Mouse (Mus musculus): ENCODE data around the gene Usf2. TPM values are rescaled to one million over a fixed set of nuclear protein-coding genes. Genes with fewer than 3 reads are reported as not detected.

Gene Usf2
- polyA plus RNA-seq, 1 experiment, result 88.6 TPM

DNA sequence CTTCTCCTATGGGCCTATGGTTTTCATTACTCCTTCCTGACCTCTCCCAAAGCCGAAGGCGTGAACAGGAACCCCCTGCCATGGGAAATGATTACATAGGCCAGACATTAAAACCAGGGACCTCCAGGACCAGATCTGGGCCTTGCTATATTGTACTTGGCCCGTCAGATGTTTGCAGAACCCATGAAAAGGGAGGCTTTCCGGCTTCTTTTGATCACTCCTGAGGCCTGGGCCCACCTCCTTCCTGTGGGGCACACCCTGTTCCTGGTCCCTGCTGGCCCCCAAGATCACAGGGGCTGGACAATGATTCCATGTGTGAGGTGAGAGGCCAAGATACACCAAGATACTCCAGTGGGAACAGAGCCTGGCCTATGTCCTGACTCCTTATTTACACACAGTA lies 12.6 kb upstream of the Usf2 start:
- H3K79me2 ChIP-seq (ENCODE audit: control insufficient read depth, insufficient read depth), result no peaks in the 10 kb centered on the region
- no peak overlapping the region for H3ac ChIP-seq (ENCODE audit: control insufficient read depth, insufficient read length)
- H3K4me2 ChIP-seq (ENCODE audit: low read depth), result no peak overlapping the region
- H3K4me3 ChIP-seq, result no peak overlapping the region
- H3K27me3 ChIP-seq (ENCODE audit: control insufficient read depth, insufficient read depth, insufficient read length), result peaks cover 24% of the 10 kb centered on the region
- no peak for TF ChIP-seq MYOG (IDR thresholded peaks at IDR 0.05; ENCODE audit: control insufficient read depth in 1 of 3, insufficient read depth in 1 of 3, insufficient read length in 2 of 3, low read depth in 2 of 3)
- no peak for TF ChIP-seq REST (IDR thresholded peaks at IDR 0.05; ENCODE audit: insufficient read depth, insufficient read length)
- no peak for TF ChIP-seq CEBPB (IDR thresholded peaks at IDR 0.05; ENCODE audit: insufficient read depth, poor library complexity, severe bottlenecking)
- no peak for TF ChIP-seq E2F4 (IDR thresholded peaks at IDR 0.05; ENCODE audit: insufficient read depth)
- no peak for TF ChIP-seq POLR2AphosphoS2 (IDR thresholded peaks at IDR 0.05; ENCODE audit: insufficient read length, low read depth)
- no peak for TF ChIP-seq TCF12 (IDR thresholded peaks at IDR 0.05; ENCODE audit: insufficient read depth, poor library complexity, severe bottlenecking)
- TF ChIP-seq POLR2A (IDR thresholded peaks at IDR 0.05; ENCODE audit: insufficient read length, low read depth), result no peak
- TF ChIP-seq MYOD1 (IDR thresholded peaks at IDR 0.05; ENCODE audit: control insufficient read depth in 1 of 3, insufficient read length in 2 of 3, low read depth in 2 of 3), result no peak
- TF ChIP-seq SRF (IDR thresholded peaks at IDR 0.05; ENCODE audit: control insufficient read depth, insufficient read length, low read depth), result no peak
- no peak for TF ChIP-seq TCF3 (IDR thresholded peaks at IDR 0.05; ENCODE audit: insufficient read length, low read depth)
- TF ChIP-seq MAX (IDR thresholded peaks at IDR 0.05; ENCODE audit: low read depth), result no peak
- H3K36me3 ChIP-seq (ENCODE audit: control insufficient read depth, insufficient read depth), result no peaks in the 10 kb centered on the region

DNA sequence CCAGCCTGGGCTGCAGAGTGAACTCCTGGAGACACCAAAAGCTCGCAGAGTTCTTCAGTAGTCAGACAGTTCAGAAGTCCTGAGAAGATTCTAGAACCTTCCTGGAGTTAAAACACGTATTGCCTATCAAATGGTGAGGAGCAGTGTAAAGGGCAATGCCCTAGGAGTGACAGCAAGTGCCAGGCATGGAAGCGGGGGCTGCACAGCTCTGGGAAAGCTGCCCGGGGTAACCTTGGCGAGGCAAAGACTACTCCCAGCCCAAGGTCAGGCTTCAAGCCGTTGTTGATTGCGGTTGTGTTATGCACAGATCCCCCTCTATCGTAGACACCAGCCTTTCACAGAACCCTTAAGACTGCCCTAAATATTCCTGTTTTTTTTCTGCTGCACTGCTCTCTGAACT lies 12.0 kb upstream of the Usf2 start:
- H3K79me2 ChIP-seq (ENCODE audit: control insufficient read depth, insufficient read depth), result no peaks in the 10 kb centered on the region
- TF ChIP-seq E2F4 (IDR thresholded peaks at IDR 0.05; ENCODE audit: insufficient read depth), result no peak
- no peak for TF ChIP-seq REST (IDR thresholded peaks at IDR 0.05; ENCODE audit: insufficient read depth, insufficient read length)
- TF ChIP-seq MYOD1 (IDR thresholded peaks at IDR 0.05; ENCODE audit: control insufficient read depth in 1 of 3, insufficient read length in 2 of 3, low read depth in 2 of 3), result no peak
- TF ChIP-seq POLR2AphosphoS2 (IDR thresholded peaks at IDR 0.05; ENCODE audit: insufficient read length, low read depth), result no peak
- no peak for TF ChIP-seq SRF (IDR thresholded peaks at IDR 0.05; ENCODE audit: control insufficient read depth, insufficient read length, low read depth)
- TF ChIP-seq TCF12 (IDR thresholded peaks at IDR 0.05; ENCODE audit: insufficient read depth, poor library complexity, severe bottlenecking), result no peak
- TF ChIP-seq USF1 (IDR thresholded peaks at IDR 0.05; ENCODE audit: low read depth), result no peak
- TF ChIP-seq POLR2A (IDR thresholded peaks at IDR 0.05; ENCODE audit: insufficient read length, low read depth), result no peak
- TF ChIP-seq MYOG (IDR thresholded peaks at IDR 0.05; ENCODE audit: control insufficient read depth in 1 of 3, insufficient read depth in 1 of 3, insufficient read length in 2 of 3, low read depth in 2 of 3), result no peak
- TF ChIP-seq CEBPB (IDR thresholded peaks at IDR 0.05; ENCODE audit: insufficient read depth, poor library complexity, severe bottlenecking), result no peak
- no peak overlapping the region for H3K4me3 ChIP-seq
- H3K4me2 ChIP-seq (ENCODE audit: low read depth), result no peak overlapping the region
- H3K36me3 ChIP-seq (ENCODE audit: control insufficient read depth, insufficient read depth), result no peaks in the 10 kb centered on the region
- H3ac ChIP-seq (ENCODE audit: control insufficient read depth, insufficient read length), result no peak overlapping the region
- peaks cover 23% of the 10 kb centered on the region for H3K27me3 ChIP-seq (ENCODE audit: control insufficient read depth, insufficient read depth, insufficient read length)

- H3ac ChIP-seq (ENCODE audit: control insufficient read depth, insufficient read length), result no peak overlapping the region
- no peaks in the 10 kb centered on the region for H3K79me2 ChIP-seq (ENCODE audit: control insufficient read depth, insufficient read depth)
- no peak overlapping the region for H3K4me3 ChIP-seq
- no peak overlapping the region for H3K4me2 ChIP-seq (ENCODE audit: low read depth)
- TF ChIP-seq SRF (IDR thresholded peaks at IDR 0.05; ENCODE audit: control insufficient read depth, insufficient read length, low read depth) (no peak), MYOD1 (IDR thresholded peaks at IDR 0.05; ENCODE audit: control insufficient read depth in 1 of 3, insufficient read length in 2 of 3, low read depth in 2 of 3) (no peak), CEBPB (IDR thresholded peaks at IDR 0.05; ENCODE audit: insufficient read depth, poor library complexity, severe bottlenecking) (no peak), MYOG (IDR thresholded peaks at IDR 0.05; ENCODE audit: control insufficient read depth in 1 of 3, insufficient read depth in 1 of 3, insufficient read length in 2 of 3, low read depth in 2 of 3) (no peak), USF1 (IDR thresholded peaks at IDR 0.05; ENCODE audit: low read depth) (no peak), E2F4 (IDR thresholded peaks at IDR 0.05; ENCODE audit: insufficient read depth) (no peak), POLR2A (IDR thresholded peaks at IDR 0.05; ENCODE audit: insufficient read length, low read depth) (no peak), MAX (IDR thresholded peaks at IDR 0.05; ENCODE audit: low read depth) (no peak), REST (IDR thresholded peaks at IDR 0.05; ENCODE audit: insufficient read depth, insufficient read length) (no peak), POLR2AphosphoS2 (IDR thresholded peaks at IDR 0.05; ENCODE audit: insufficient read length, low read depth) (no peak), TCF3 (IDR thresholded peaks at IDR 0.05; ENCODE audit: insufficient read length, low read depth) (no peak), TCF12 (IDR thresholded peaks at IDR 0.05; ENCODE audit: insufficient read depth, poor library complexity, severe bottlenecking) (no peak)
- H3K27me3 ChIP-seq (ENCODE audit: control insufficient read depth, insufficient read depth, insufficient read length), result peaks cover 3% of the 10 kb centered on the region
- no peaks in the 10 kb centered on the region for H3K36me3 ChIP-seq (ENCODE audit: control insufficient read depth, insufficient read depth)
These were observed 10.1 kb upstream of the Usf2 start for GRCm38 (mm10) chr7:30966657-30967056.

DNA sequence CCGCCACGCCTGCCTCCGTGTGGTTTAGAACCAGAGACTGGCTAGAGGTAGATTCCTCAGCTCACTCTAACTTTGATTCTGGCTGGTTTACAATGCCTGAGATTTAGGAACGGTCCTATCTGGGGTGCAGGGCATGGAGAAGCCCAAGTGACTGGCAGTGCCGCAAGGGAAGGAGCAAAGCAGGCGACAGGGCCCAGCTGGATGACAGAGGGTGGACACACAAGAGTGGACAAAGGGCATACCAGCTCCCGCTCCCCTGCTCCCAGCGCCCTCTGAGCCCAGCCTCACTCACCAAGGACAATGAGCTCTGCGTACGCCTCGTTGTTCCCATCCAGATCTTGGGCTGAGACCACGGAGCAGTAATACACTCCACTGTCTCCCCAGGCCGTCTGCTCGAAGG lies 9.1 kb upstream of the Usf2 start:
- no peaks in the 10 kb centered on the region for H3K27me3 ChIP-seq (ENCODE audit: control insufficient read depth, insufficient read depth, insufficient read length)
- no peak for TF ChIP-seq MYOD1 (IDR thresholded peaks at IDR 0.05; ENCODE audit: control insufficient read depth in 1 of 3, insufficient read length in 2 of 3, low read depth in 2 of 3)
- no peak for TF ChIP-seq REST (IDR thresholded peaks at IDR 0.05; ENCODE audit: insufficient read depth, insufficient read length)
- TF ChIP-seq MAX (IDR thresholded peaks at IDR 0.05; ENCODE audit: low read depth), result no peak
- no peak for TF ChIP-seq MYOG (IDR thresholded peaks at IDR 0.05; ENCODE audit: control insufficient read depth in 1 of 3, insufficient read depth in 1 of 3, insufficient read length in 2 of 3, low read depth in 2 of 3)
- TF ChIP-seq CEBPB (IDR thresholded peaks at IDR 0.05; ENCODE audit: insufficient read depth, poor library complexity, severe bottlenecking), result no peak
- no peak for TF ChIP-seq SRF (IDR thresholded peaks at IDR 0.05; ENCODE audit: control insufficient read depth, insufficient read length, low read depth)
- no peak for TF ChIP-seq POLR2A (IDR thresholded peaks at IDR 0.05; ENCODE audit: insufficient read length, low read depth)
- TF ChIP-seq TCF3 (IDR thresholded peaks at IDR 0.05; ENCODE audit: insufficient read length, low read depth), result no peak
- TF ChIP-seq TCF12 (IDR thresholded peaks at IDR 0.05; ENCODE audit: insufficient read depth, poor library complexity, severe bottlenecking), result no peak
- TF ChIP-seq USF1 (IDR thresholded peaks at IDR 0.05; ENCODE audit: low read depth), result no peak
- no peak for TF ChIP-seq E2F4 (IDR thresholded peaks at IDR 0.05; ENCODE audit: insufficient read depth)
- no peak for TF ChIP-seq POLR2AphosphoS2 (IDR thresholded peaks at IDR 0.05; ENCODE audit: insufficient read length, low read depth)
- H3K36me3 ChIP-seq (ENCODE audit: control insufficient read depth, insufficient read depth), result no peaks in the 10 kb centered on the region
- no peak overlapping the region for H3K4me3 ChIP-seq
- H3K79me2 ChIP-seq (ENCODE audit: control insufficient read depth, insufficient read depth), result no peaks in the 10 kb centered on the region
- no peak overlapping the region for H3K4me2 ChIP-seq (ENCODE audit: low read depth)
- no peak overlapping the region for H3ac ChIP-seq (ENCODE audit: control insufficient read depth, insufficient read length)

All from myocyte (in vitro differentiated cells).